Mouse (Mus musculus): Measurements from ENCODE around the gene Prpsap2. TPM values are rescaled to one million over a fixed set of nuclear protein-coding genes. Genes with fewer than 3 reads are reported as not detected.

The Prpsap2 gene
- polyA plus RNA-seq, 1 experiment from 2014 or later: 17.7 TPM

- 82% methylated on average over 5 of the region's 5 CpGs for WGBS
- H3K4me2 ChIP-seq (ENCODE audit: low read depth, low read length): no peak overlapping the region
- H3K9ac ChIP-seq (ENCODE audit: low read length): no peak overlapping the region
- peaks cover 33% of the 10 kb centered on the region for H3K36me3 ChIP-seq (ENCODE audit: control insufficient read depth, insufficient read depth)
- no peaks in the 10 kb centered on the region for H3K4me1 ChIP-seq (ENCODE audit: control insufficient read depth, insufficient read depth, low read length)
- no peaks in the 10 kb centered on the region for H3K9me3 ChIP-seq (replicated peaks; ENCODE audit: control insufficient read depth, low read length)
- no peak for ATAC-seq (replicated peaks; ENCODE audit: extremely low read depth, insufficient read depth, low FRiP score)
- H3K27me3 ChIP-seq (ENCODE audit: control insufficient read depth, insufficient read depth, low read length): no peaks in the 10 kb centered on the region
- no peak overlapping the region for H3K27ac ChIP-seq (ENCODE audit: low read length)
- no peak overlapping the region for H3K4me3 ChIP-seq (ENCODE audit: low read length)
Observed at GRCm38 (mm10) chr11:61751612-61752011, 10.3 kb downstream of the Prpsap2 start.

GRCm38 (mm10) chr11:61747161-61747560 lies 14.7 kb downstream of the Prpsap2 start:
- Histone ChIP-seq H3K4me1 (ENCODE audit: control insufficient read depth, insufficient read depth, low read length) (no peaks in the 10 kb centered on the region), H3K4me2 (ENCODE audit: low read depth, low read length) (no peak overlapping the region), H3K36me3 (ENCODE audit: control insufficient read depth, insufficient read depth) (peaks cover 18% of the 10 kb centered on the region), H3K27me3 (ENCODE audit: control insufficient read depth, insufficient read depth, low read length) (no peaks in the 10 kb centered on the region), H3K9me3 (replicated peaks; ENCODE audit: control insufficient read depth, low read length) (no peaks in the 10 kb centered on the region), H3K4me3 (ENCODE audit: low read length) (no peak overlapping the region), H3K9ac (ENCODE audit: low read length) (no peak overlapping the region), H3K27ac (ENCODE audit: low read length) (no peak overlapping the region)
- 58% methylated on average over 3 of the region's 3 CpGs for WGBS
- no peak for ATAC-seq (replicated peaks; ENCODE audit: extremely low read depth, insufficient read depth, low FRiP score)

- peaks cover 13% of the 10 kb centered on the region for H3K36me3 ChIP-seq (ENCODE audit: control insufficient read depth, insufficient read depth)
- WGBS: 92% methylated on average over 9 of the region's 9 CpGs
Observed at GRCm38 (mm10) chr11:61745781-61746180, 16.1 kb downstream of the Prpsap2 start.

GRCm38 (mm10) chr11:61744460-61744859 lies 17.4 kb downstream of the Prpsap2 start:
- Histone ChIP-seq H3K27me3 (ENCODE audit: control insufficient read depth, insufficient read depth, low read length) (no peaks in the 10 kb centered on the region), H3K9ac (ENCODE audit: low read length) (no peak overlapping the region), H3K36me3 (ENCODE audit: control insufficient read depth, insufficient read depth) (peaks cover 25% of the 10 kb centered on the region), H3K4me2 (ENCODE audit: low read depth, low read length) (no peak overlapping the region), H3K9me3 (replicated peaks; ENCODE audit: control insufficient read depth, low read length) (no peaks in the 10 kb centered on the region), H3K4me1 (ENCODE audit: control insufficient read depth, insufficient read depth, low read length) (no peaks in the 10 kb centered on the region), H3K4me3 (ENCODE audit: low read length) (no peak overlapping the region), H3K27ac (ENCODE audit: low read length) (no peak overlapping the region)
- WGBS: 74% methylated on average over 3 of the region's 3 CpGs
- no peak for ATAC-seq (replicated peaks; ENCODE audit: extremely low read depth, insufficient read depth, low FRiP score)

More at GRCm38 (mm10) chr11:61745781-61746180, 16.1 kb downstream of the Prpsap2 start:
- H3K27ac ChIP-seq (ENCODE audit: low read length): no peak overlapping the region
- H3K9me3 ChIP-seq (replicated peaks; ENCODE audit: control insufficient read depth, low read length): no peaks in the 10 kb centered on the region
- H3K27me3 ChIP-seq (ENCODE audit: control insufficient read depth, insufficient read depth, low read length): no peaks in the 10 kb centered on the region
- no peaks in the 10 kb centered on the region for H3K4me1 ChIP-seq (ENCODE audit: control insufficient read depth, insufficient read depth, low read length)
- H3K9ac ChIP-seq (ENCODE audit: low read length): no peak overlapping the region
- H3K4me3 ChIP-seq (ENCODE audit: low read length): no peak overlapping the region
- no peak overlapping the region for H3K4me2 ChIP-seq (ENCODE audit: low read depth, low read length)
- ATAC-seq (replicated peaks; ENCODE audit: extremely low read depth, insufficient read depth, low FRiP score): no peak

GRCm38 (mm10) chr11:61743768-61744167 lies 18.1 kb downstream of the Prpsap2 start:
- no peak overlapping the region for H3K27ac ChIP-seq (ENCODE audit: low read length)
- H3K36me3 ChIP-seq (ENCODE audit: control insufficient read depth, insufficient read depth): peaks cover 32% of the 10 kb centered on the region
- WGBS: 67% methylated on average over 3 of the region's 3 CpGs
- H3K4me1 ChIP-seq (ENCODE audit: control insufficient read depth, insufficient read depth, low read length): no peaks in the 10 kb centered on the region
- no peak overlapping the region for H3K4me3 ChIP-seq (ENCODE audit: low read length)
- H3K9me3 ChIP-seq (replicated peaks; ENCODE audit: control insufficient read depth, low read length): no peaks in the 10 kb centered on the region
- no peak overlapping the region for H3K4me2 ChIP-seq (ENCODE audit: low read depth, low read length)
- H3K9ac ChIP-seq (ENCODE audit: low read length): no peak overlapping the region
- no peaks in the 10 kb centered on the region for H3K27me3 ChIP-seq (ENCODE audit: control insufficient read depth, insufficient read depth, low read length)
- no peak for ATAC-seq (replicated peaks; ENCODE audit: extremely low read depth, insufficient read depth, low FRiP score)

GRCm38 (mm10) chr11:61740500-61740899 lies 21.4 kb downstream of the Prpsap2 start:
- WGBS: 88% methylated on average over 1 of the region's 1 CpGs
- no peak overlapping the region for H3K4me3 ChIP-seq (ENCODE audit: low read length)
- no peak for ATAC-seq (replicated peaks; ENCODE audit: extremely low read depth, insufficient read depth, low FRiP score)
- H3K4me2 ChIP-seq (ENCODE audit: low read depth, low read length): no peak overlapping the region
- no peak overlapping the region for H3K27ac ChIP-seq (ENCODE audit: low read length)
- no peaks in the 10 kb centered on the region for H3K27me3 ChIP-seq (ENCODE audit: control insufficient read depth, insufficient read depth, low read length)
- H3K9ac ChIP-seq (ENCODE audit: low read length): no peak overlapping the region
- H3K36me3 ChIP-seq (ENCODE audit: control insufficient read depth, insufficient read depth): peaks cover 49% of the 10 kb centered on the region
- H3K4me1 ChIP-seq (ENCODE audit: control insufficient read depth, insufficient read depth, low read length): no peaks in the 10 kb centered on the region
- 0 out of 2 replicates have a peak, but pooled peaks cover 3% of the 10 kb centered on the region for H3K9me3 ChIP-seq (replicated peaks; ENCODE audit: control insufficient read depth, low read length)

GRCm38 (mm10) chr11:61737290-61737689 lies 24.6 kb downstream of the Prpsap2 start:
- 88% methylated on average over 1 of the region's 1 CpGs for WGBS

GRCm38 (mm10) chr11:61732672-61733071 lies 29.2 kb downstream of the Prpsap2 start:
- H3K4me2 ChIP-seq (ENCODE audit: low read depth, low read length): no peak overlapping the region
- no peaks in the 10 kb centered on the region; the same call in 1 of the 2 replicates for H3K4me1 ChIP-seq (ENCODE audit: control insufficient read depth, insufficient read depth, low read length)
- H3K4me3 ChIP-seq (ENCODE audit: low read length): no peak overlapping the region
- H3K27me3 ChIP-seq (ENCODE audit: control insufficient read depth, insufficient read depth, low read length): no peaks in the 10 kb centered on the region
- no peak for ATAC-seq (replicated peaks; ENCODE audit: extremely low read depth, insufficient read depth, low FRiP score)
- H3K27ac ChIP-seq (ENCODE audit: low read length): no peak overlapping the region
- WGBS: 86% methylated on average over 7 of the region's 7 CpGs
- H3K9ac ChIP-seq (ENCODE audit: low read length): no peak overlapping the region
- peaks cover 33% of the 10 kb centered on the region for H3K36me3 ChIP-seq (ENCODE audit: control insufficient read depth, insufficient read depth)
- no peaks in the 10 kb centered on the region for H3K9me3 ChIP-seq (replicated peaks; ENCODE audit: control insufficient read depth, low read length)

More at GRCm38 (mm10) chr11:61737290-61737689, 24.6 kb downstream of the Prpsap2 start:
- no peak overlapping the region for H3K4me3 ChIP-seq (ENCODE audit: low read length)
- no peaks in the 10 kb centered on the region for H3K4me1 ChIP-seq (ENCODE audit: control insufficient read depth, insufficient read depth, low read length)
- 0 out of 2 replicates have a peak, but pooled peaks cover 3% of the 10 kb centered on the region for H3K9me3 ChIP-seq (replicated peaks; ENCODE audit: control insufficient read depth, low read length)
- no peak overlapping the region for H3K4me2 ChIP-seq (ENCODE audit: low read depth, low read length)
- no peak overlapping the region for H3K9ac ChIP-seq (ENCODE audit: low read length)
- H3K27me3 ChIP-seq (ENCODE audit: control insufficient read depth, insufficient read depth, low read length): no peaks in the 10 kb centered on the region
- no peak for ATAC-seq (replicated peaks; ENCODE audit: extremely low read depth, insufficient read depth, low FRiP score)
- peaks cover 51% of the 10 kb centered on the region for H3K36me3 ChIP-seq (ENCODE audit: control insufficient read depth, insufficient read depth)
- no peak overlapping the region for H3K27ac ChIP-seq (ENCODE audit: low read length)

GRCm38 (mm10) chr11:61728037-61728436 lies 33.9 kb downstream of the Prpsap2 start:
- no peak overlapping the region for H3K4me3 ChIP-seq (ENCODE audit: low read length)
- H3K9ac ChIP-seq (ENCODE audit: low read length): no peak overlapping the region
- ATAC-seq (replicated peaks; ENCODE audit: extremely low read depth, insufficient read depth, low FRiP score): no peak
- no peak overlapping the region; the same call in 1 of the 2 replicates for H3K27ac ChIP-seq (ENCODE audit: low read length)
- H3K4me2 ChIP-seq (ENCODE audit: low read depth, low read length): no peak overlapping the region
- no peaks in the 10 kb centered on the region; the same call in 1 of the 2 replicates for H3K4me1 ChIP-seq (ENCODE audit: control insufficient read depth, insufficient read depth, low read length)
- H3K9me3 ChIP-seq (replicated peaks; ENCODE audit: control insufficient read depth, low read length): no peaks in the 10 kb centered on the region
- H3K27me3 ChIP-seq (ENCODE audit: control insufficient read depth, insufficient read depth, low read length): no peaks in the 10 kb centered on the region
- 35% methylated on average over 2 of the region's 2 CpGs for WGBS
- H3K36me3 ChIP-seq (ENCODE audit: control insufficient read depth, insufficient read depth): peaks cover 16% of the 10 kb centered on the region; the same call in 1 of the 2 replicates
